Mouse (Mus musculus): ENCODE measurements around the gene Serpinf2.

DNA sequence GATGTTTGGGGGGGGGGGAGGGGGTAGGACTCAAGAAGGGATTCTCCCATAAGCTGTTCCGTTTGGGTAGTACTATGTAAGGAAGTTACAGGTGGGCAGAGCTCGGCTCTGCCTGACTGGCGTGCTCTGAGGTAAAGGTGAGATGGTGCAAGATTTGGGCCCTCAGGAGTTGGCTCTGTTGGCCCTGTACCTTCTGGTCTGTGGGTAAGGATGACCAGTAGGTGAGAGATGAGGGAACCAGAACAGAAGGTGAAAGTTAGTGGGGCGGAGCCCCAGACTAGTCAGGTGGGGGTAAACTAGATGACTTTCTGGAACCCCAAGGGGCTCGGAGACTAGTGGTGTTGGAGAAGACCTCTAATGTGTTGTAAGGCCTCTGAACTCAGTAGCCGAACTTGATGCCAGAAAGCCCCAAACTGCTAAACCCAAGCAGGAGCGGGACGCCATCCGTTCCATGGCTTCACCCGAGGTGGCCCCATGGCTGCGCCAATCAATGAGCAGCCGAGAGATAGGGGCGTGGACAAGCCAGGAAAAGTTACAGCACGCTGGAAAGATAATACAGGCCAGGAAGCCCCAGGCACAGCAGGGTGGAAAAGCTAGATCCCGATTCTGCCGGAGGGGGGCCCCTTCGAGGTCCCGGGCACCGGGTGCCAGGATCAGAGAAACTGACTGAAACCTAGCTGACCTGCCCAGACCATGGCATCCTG is 28.3 kb upstream of the Serpinf2 start:
- TF ChIP-seq USF1 (IDR thresholded peaks at IDR 0.05; ENCODE audit: low read depth) = no peak
- TF ChIP-seq MAX (IDR thresholded peaks at IDR 0.05; ENCODE audit: low read depth) = no peak
- peak; percentile 41 for TF ChIP-seq POLR2A (IDR thresholded peaks at IDR 0.05; ENCODE audit: insufficient read length, low read depth)
- TF ChIP-seq E2F4 (IDR thresholded peaks at IDR 0.05; ENCODE audit: insufficient read depth) = no peak
- no peak for TF ChIP-seq CEBPB (IDR thresholded peaks at IDR 0.05; ENCODE audit: insufficient read depth, poor library complexity, severe bottlenecking)
- peak; percentile 71 for TF ChIP-seq POLR2AphosphoS2 (IDR thresholded peaks at IDR 0.05; ENCODE audit: insufficient read length, low read depth)
